Mouse (Mus musculus) olfactory bulb, adult 2 months (tissue): ENCODE data around the gene Obp2b.

ENCODE experiments used
- CTCF ChIP-seq: fragments of 200-500 bp; IDR thresholded peaks from 2 replicates; pipeline ENCODE4 v1.5.1; 2012; ENCODE audit warnings: low read depth, mild to moderate bottlenecking, low read length, moderate library complexity; ENCODE audit not compliant: insufficient read depth
- POLR2A ChIP-seq: fragments of 200-500 bp; IDR thresholded peaks from 2 replicates; pipeline ENCODE4 v1.6.1; 2012; ENCODE audit warnings: mild to moderate bottlenecking, low read depth, low read length, moderate library complexity; ENCODE audit not compliant: insufficient read depth

DNA sequence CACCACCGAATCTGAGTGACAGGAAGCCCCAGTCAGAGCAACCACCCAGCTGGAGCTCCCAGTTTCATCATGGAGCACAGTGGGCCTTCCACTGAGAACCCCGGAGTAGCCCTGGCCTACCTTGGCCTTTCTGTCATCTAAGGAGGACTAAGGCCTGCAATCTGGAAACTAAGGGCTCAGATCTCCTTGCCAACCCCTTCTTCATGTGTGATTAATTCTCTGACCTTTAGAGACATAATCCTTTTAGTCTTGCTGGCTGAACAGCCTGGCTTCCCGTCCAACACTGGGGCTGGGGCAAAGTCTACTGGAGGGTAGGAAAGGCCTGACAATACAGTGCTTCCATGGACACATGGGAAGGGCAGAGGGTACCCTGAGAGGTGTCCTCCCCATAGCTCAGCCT, 39.2 kb downstream of the Obp2b start:
- TF ChIP-seq CTCF (no peak), POLR2A (no peak)
